Mouse (Mus musculus) activated CD4-positive, CD25-positive, alpha-beta regulatory T cell (primary cell): ENCODE data around the gene Olfr116. TPM values are rescaled to one million over a fixed set of nuclear protein-coding genes. Genes with fewer than 3 reads are reported as not detected.

Experiments
- polyA plus RNA-seq, 2 experiments: library from polyadenylated mRNA; unstranded; fragments of 100-300 nt; shearing (Covaris generic); gene quantifications; one replicate each; pipeline ENCODE4 v1.2.1; 2017

Olfr116 gene
- not detected for polyA plus RNA-seq

DNA sequence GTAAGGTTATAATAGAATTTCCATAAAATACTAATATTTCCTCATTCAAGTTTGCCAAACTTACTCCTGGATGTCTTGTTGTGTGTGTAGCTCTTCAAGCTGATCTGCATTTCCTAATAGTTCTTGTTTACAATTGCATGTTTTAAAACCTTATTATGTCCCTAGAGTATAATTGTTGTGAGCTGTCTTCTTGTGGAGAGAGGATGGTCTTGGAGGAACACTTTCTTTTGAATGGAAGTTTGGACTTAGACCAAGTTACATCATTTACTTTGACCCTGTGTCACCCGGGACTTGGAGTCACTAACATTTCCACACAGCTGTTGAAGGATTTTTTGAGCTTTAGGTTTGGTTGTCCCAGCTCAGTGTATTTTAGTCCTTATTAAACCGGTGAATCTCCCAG, at the start of gene Olfr116, which contains the start of gene Olfr115:
Gene Olfr116 (minus strand): TSS at position 191 of the 400 bp plus-strand sequence.
Gene Olfr115 (minus strand): TSS at position 101 of the 400 bp plus-strand sequence.

DNA sequence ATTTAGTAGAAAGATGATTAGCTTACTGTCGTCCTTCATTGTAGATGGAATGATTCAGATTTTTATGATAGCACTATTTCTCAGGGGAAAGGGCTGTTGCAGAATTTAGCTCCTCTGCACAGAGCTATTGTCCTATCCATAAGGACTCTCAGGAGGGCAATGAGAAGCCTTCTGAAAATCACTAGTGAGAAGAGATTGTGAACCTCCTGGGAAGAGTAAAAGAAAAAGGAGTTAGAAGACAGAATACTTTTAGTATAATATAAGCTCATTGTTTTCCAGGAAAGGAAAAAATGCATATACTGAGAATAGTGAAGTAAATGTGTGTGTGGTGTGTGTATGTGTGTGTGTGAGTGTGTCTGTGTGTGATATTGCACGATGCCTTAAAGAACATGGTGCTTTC, 39.7 kb upstream of the Olfr116 start, which contains the start of gene Olfr118:
Gene Olfr118 (plus strand): TSS at position 301 of the 400 bp plus-strand sequence.

DNA sequence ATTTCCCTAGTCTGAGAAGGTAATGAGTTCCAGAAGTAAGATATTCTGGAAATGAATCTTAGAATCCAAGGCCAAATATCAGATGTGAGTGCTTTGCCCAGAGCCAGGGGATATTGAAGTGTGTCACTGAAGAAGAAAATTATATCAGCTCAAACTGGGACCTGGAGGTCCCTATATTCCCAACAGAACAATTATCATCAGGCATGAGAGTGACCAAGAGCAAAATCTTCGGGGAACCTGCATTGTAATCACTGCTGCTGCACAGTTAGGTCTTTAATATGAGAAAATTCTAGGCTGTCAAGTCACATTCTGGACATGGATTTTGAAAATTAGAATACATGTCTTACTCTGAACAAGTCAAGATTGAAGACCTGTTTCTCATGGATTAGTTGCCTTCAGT, 36.7 kb upstream of the Olfr116 start, which contains the start of gene Olfr117:
Gene Olfr117 (minus strand): TSS at position 101 of the 400 bp plus-strand sequence.

DNA sequence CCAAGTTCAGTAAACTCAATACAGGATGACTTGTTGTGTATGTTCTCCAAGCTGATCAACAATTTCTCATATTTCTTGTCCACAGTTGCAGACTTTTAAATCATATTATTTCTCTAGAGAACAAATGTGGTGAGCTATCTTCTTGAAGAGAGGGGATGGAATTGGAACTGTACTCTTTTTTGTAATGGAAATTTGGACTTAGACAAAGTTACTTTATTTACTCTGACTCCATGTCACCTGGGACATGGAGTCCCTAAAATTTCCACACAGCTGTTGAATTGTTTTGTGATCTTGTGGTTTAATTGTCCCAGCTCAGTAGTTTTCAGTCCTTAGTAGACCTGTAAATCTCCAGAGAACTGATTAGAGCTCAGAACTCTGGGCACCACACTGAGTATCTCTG, 34.4 kb downstream of the Olfr116 start, which contains the start of gene Olfr114:
Gene Olfr114 (minus strand): TSS at position 101 of the 400 bp plus-strand sequence.

DNA sequence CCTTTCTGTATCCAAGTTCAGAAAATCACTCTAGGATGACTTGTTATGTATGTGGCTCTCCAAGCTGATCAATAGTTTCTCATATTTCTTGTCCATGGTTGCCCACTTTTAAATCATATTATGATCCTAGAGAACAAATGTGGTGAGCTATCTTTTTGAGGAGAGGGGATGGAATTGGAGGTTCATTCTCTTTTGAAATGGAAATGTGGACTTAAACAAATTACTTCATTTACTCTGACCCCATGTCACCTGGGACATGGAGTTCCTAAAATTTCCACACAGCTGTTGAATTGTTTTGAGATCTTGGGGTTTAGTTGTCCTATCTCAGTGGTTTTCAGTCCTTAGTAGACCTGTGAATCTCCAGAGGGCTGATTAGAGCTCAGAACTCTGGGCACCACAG, 49.4 kb downstream of the Olfr116 start, which contains the start of gene Olfr113:
Gene Olfr113 (minus strand): TSS at position 101 of the 400 bp plus-strand sequence.

Other genes with a start within 250 kb of the Olfr116 start
- not detected for gene Olfr105-ps, start 248.2 kb downstream of the Olfr116 start, polyA plus RNA-seq
- gene Olfr106-ps, start 236.8 kb downstream of the Olfr116 start, polyA plus RNA-seq: not detected
- under 1 TPM; 0.04 to 0.09 TPM for gene Olfr107, start 228.0 kb downstream of the Olfr116 start, polyA plus RNA-seq
- not detected for gene Olfr108, start 181.7 kb downstream of the Olfr116 start, polyA plus RNA-seq
- under 1 TPM in 1 of 2 experiments, not detected in 1; 0.10 TPM for gene Olfr109, start 168.3 kb downstream of the Olfr116 start, polyA plus RNA-seq
- 1 to 10 TPM in 1 of 2 experiments, under 1 TPM in 1; 0.37 to 2.2 TPM for gene H2-M2, start 143.6 kb downstream of the Olfr116 start, polyA plus RNA-seq
- not detected for gene Olfr110, start 134.7 kb downstream of the Olfr116 start, polyA plus RNA-seq
- not detected for gene Olfr111, start 119.2 kb downstream of the Olfr116 start, polyA plus RNA-seq
- not detected for gene Olfr112, start 57.7 kb downstream of the Olfr116 start, polyA plus RNA-seq
- gene Olfr113, start 49.5 kb downstream of the Olfr116 start, polyA plus RNA-seq: not detected
- gene Olfr114, start 34.5 kb downstream of the Olfr116 start, polyA plus RNA-seq: not detected
- not detected for gene Olfr115, start 90 bp downstream of the Olfr116 start, polyA plus RNA-seq
- gene Olfr117, start 36.6 kb upstream of the Olfr116 start, polyA plus RNA-seq: under 1 TPM in 1 of 2 experiments, not detected in 1; 0.09 TPM
- gene Olfr118, start 39.8 kb upstream of the Olfr116 start, polyA plus RNA-seq: under 1 TPM in 1 of 2 experiments, not detected in 1; 0.08 TPM
- under 1 TPM in 1 of 2 experiments, not detected in 1; 0.12 TPM for gene Olfr119, start 69.4 kb upstream of the Olfr116 start, polyA plus RNA-seq
- not detected for gene Olfr120, start 94.6 kb upstream of the Olfr116 start, polyA plus RNA-seq
- not detected for gene Olfr121, start 121.7 kb upstream of the Olfr116 start, polyA plus RNA-seq
- gene Olfr122, start 141.4 kb upstream of the Olfr116 start, polyA plus RNA-seq: under 1 TPM in 1 of 2 experiments, not detected in 1; 0.29 TPM
- gene Olfr123, start 166.3 kb upstream of the Olfr116 start, polyA plus RNA-seq: not detected
- gene Olfr124, start 172.7 kb upstream of the Olfr116 start, polyA plus RNA-seq: not detected
- not detected for gene Olfr125, start 205.8 kb upstream of the Olfr116 start, polyA plus RNA-seq
- under 1 TPM in 1 of 2 experiments, not detected in 1; 0.20 TPM for gene Olfr126, start 220.3 kb upstream of the Olfr116 start, polyA plus RNA-seq